Mouse (Mus musculus): Measurements from ENCODE around the gene Dpep2nb.

- TF ChIP-seq POLR2A (IDR thresholded peaks at IDR 0.05; ENCODE audit: insufficient read length, low read depth) = no peak
- TF ChIP-seq TCF12 (IDR thresholded peaks at IDR 0.05; ENCODE audit: insufficient read depth, poor library complexity, severe bottlenecking) = no peak
- TF ChIP-seq E2F4 (IDR thresholded peaks at IDR 0.05; ENCODE audit: insufficient read depth) = no peak
- no peak for TF ChIP-seq POLR2AphosphoS2 (IDR thresholded peaks at IDR 0.05; ENCODE audit: insufficient read length, low read depth)
- TF ChIP-seq MYOG (IDR thresholded peaks at IDR 0.05; ENCODE audit: control insufficient read depth in 1 of 3, insufficient read depth in 1 of 3, insufficient read length in 2 of 3, low read depth in 2 of 3) = no peak
Measured at GRCm38 (mm10) chr8:106040218-106040617, 34.4 kb upstream of the Dpep2nb start.
